Mouse (Mus musculus) testis, adult 2 months (tissue): Measurements from ENCODE around the gene Eif2b3.

Source experiments
- CTCF ChIP-seq: fragments of 200-500 bp; IDR thresholded peaks from 2 replicates; pipeline ENCODE4 v1.5.1; 2012; ENCODE audit warnings: low read depth, mild to moderate bottlenecking, inconsistent platforms, low read length, moderate library complexity; ENCODE audit not compliant: control insufficient read depth, insufficient read depth, insufficient replicate concordance
- POLR2A ChIP-seq: fragments of 200-500 bp; IDR thresholded peaks from 2 replicates; pipeline ENCODE4 v1.6.1; 2012; ENCODE audit warnings: low read depth, mild to moderate bottlenecking, inconsistent platforms, low read length, moderate library complexity; ENCODE audit not compliant: control insufficient read depth

DNA sequence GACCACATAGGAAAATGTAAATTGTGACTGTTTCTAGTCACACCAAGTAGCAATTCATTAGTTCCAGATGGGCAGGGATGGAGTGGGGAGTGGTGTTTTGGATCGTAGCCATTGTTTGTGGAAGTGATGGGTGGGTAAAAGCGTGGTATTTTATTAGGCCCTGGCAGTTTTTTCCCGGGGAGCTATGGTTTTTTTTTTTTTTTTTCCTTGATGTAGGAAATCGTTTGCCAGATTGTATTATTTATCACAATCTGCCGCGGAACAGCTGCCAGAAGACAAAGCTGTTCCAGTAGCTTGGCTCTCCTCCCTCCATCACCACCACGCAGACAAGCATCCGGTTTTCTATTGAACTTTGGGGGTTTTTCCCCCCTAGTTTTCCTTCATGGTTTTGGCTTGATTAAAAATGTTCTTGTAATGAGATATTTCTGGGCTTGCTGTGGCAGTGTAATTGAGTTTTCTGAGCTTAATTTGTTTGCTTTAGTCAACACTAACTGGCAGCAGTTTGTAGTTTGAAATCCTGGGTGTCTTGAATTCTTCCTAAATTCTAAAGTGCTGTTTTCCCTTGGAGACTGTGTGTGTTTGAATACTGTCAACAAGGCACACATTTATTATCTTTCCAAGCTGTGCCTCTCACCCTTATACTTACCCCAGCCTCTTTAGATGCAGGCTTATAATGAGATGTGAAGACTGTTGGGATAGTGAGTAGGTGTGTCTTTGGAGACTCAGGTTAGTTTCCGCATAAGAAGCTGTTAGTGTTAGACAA is 20.9 kb downstream of the Eif2b3 start:
- TF ChIP-seq POLR2A = no peak
- TF ChIP-seq CTCF = no peak
